Mouse (Mus musculus) ES-E14 (cell line): ENCODE data around the gene Nfe2l1. TPM values are rescaled to one million over a fixed set of nuclear protein-coding genes. Genes with fewer than 3 reads are reported as not detected.
A peak's percentile ranks its signal among the peaks of the same experiment; 100 is the strongest.

ENCODE experiments used
- DNase-seq: peaks from one replicate; pipeline ENCODE4 v3.0.0-alpha.2; 2013; ENCODE audit warnings: low read depth, low spot score
- H3K27ac ChIP-seq: 2 replicates; pipeline ENCODE4 v1.5.1; 2012; ENCODE audit warnings: low read depth, mild to moderate bottlenecking, low read length, moderate library complexity, mixed read lengths; ENCODE audit not compliant: poor library complexity, insufficient read depth, severe bottlenecking
- H3K36me3 ChIP-seq: 2 replicates; pipeline ENCODE4 v1.6.1; 2012; ENCODE audit warnings: mild to moderate bottlenecking, low read length, moderate library complexity, mixed read lengths; ENCODE audit not compliant: control insufficient read depth, poor library complexity, insufficient read depth, severe bottlenecking
- H3K4me1 ChIP-seq, 2 experiments: fragments of 150-350 bp in 1 of 2; sonication (generic) in 1 of 2; 2 replicates each; pipeline ENCODE4 v1.6.1; 2012; ENCODE audit warnings: low read length in 2 of 2, mild to moderate bottlenecking in 1 of 2, mixed read lengths in 1 of 2; ENCODE audit not compliant: control insufficient read depth in 2 of 2, insufficient read depth in 2 of 2, poor library complexity in 1 of 2
- H3K4me3 ChIP-seq, 2 experiments: fragments of 150-350 bp in 1 of 2; sonication (generic) in 1 of 2; 2 replicates each; pipeline ENCODE4 v1.5.1; 2012; ENCODE audit warnings: low read length in 2 of 2, low read depth in 1 of 2, mild to moderate bottlenecking in 1 of 2, mixed read lengths in 1 of 2; ENCODE audit not compliant: insufficient read depth in 1 of 2, poor library complexity in 1 of 2, severe bottlenecking in 1 of 2
- H3K9ac ChIP-seq: 2 replicates; pipeline ENCODE4 v1.6.1; 2012; ENCODE audit warnings: low read depth, mild to moderate bottlenecking, low read length, mixed read lengths; ENCODE audit not compliant: poor library complexity, insufficient read depth, severe bottlenecking
- H3K9me3 ChIP-seq: fragments of 150-350 bp; sonication (generic); 2 replicates; pipeline ENCODE4 v1.6.1; 2012; ENCODE audit warnings: low read depth, mild to moderate bottlenecking, low read length; ENCODE audit not compliant: control insufficient read depth, insufficient read depth
- CHD2 ChIP-seq: IDR thresholded peaks from 2 replicates; pipeline ENCODE4 v1.6.1; 2014; ENCODE audit warnings: mild to moderate bottlenecking, low read depth, low read length, inconsistent platforms
- HCFC1 ChIP-seq: IDR thresholded peaks from 2 replicates; pipeline ENCODE4 v1.6.1; 2012; ENCODE audit warnings: low read length, inconsistent platforms, borderline replicate concordance; ENCODE audit not compliant: insufficient read depth
- MAFK ChIP-seq: IDR thresholded peaks from 2 replicates; pipeline ENCODE4 v1.6.1; 2014; ENCODE audit warnings: mild to moderate bottlenecking, low read depth, low read length, inconsistent platforms; ENCODE audit not compliant: insufficient read depth
- ZC3H11A ChIP-seq: IDR thresholded peaks from 2 replicates; pipeline ENCODE4 v1.6.1; 2012; ENCODE audit warnings: low read depth, mild to moderate bottlenecking, inconsistent platforms, low read length, borderline replicate concordance
- ZNF384 ChIP-seq: IDR thresholded peaks from 2 replicates; pipeline ENCODE4 v1.6.1; 2012; ENCODE audit warnings: low read depth, low read length, inconsistent platforms
- in situ Hi-C, 2 experiments: fragments of 600-800 bp; cut with MboI; formaldehyde crosslinking; loops; one replicate each; pipeline ENCODE4 v1.15.1; 2025; ENCODE audit warnings: low sequenced_read_pairs in 2 of 2, inconsistent platforms in 1 of 2; ENCODE audit not compliant: unreplicated experiment in 2 of 2
- total RNA-seq: library from RNA; depleted of rRNA; stranded (reverse); fragments of 300-350 nt; gene quantifications from 2 replicates; pipeline ENCODE4 v1.2.3, GENCODE M21; 2012

The Nfe2l1 gene
- total RNA-seq, 1 experiment, result 166 TPM

DNA sequence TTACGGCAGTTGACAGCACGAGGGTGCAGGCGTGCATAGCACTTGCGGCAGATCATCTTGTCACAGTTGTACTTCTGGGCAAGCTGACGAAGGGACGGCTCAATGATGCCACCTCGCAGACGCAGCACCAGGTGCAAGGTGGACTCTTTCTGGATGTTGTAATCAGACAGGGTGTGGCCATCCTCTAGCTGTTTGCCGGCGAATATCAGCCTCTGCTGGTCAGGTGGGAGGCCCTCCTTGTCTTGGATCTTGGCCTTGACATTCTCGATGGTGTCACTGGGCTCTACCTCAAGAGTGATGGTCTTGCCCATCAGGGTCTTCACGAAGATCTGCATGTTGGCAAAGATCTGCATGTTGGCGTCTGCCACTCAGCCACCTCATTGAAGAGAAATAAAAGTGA, 34.3 kb downstream of the Nfe2l1 start:
- in situ Hi-C loops, result no loop called here
- no peak for DNase-seq
- peaks cover 19% of the 10 kb centered on the region for H3K36me3 ChIP-seq

DNA sequence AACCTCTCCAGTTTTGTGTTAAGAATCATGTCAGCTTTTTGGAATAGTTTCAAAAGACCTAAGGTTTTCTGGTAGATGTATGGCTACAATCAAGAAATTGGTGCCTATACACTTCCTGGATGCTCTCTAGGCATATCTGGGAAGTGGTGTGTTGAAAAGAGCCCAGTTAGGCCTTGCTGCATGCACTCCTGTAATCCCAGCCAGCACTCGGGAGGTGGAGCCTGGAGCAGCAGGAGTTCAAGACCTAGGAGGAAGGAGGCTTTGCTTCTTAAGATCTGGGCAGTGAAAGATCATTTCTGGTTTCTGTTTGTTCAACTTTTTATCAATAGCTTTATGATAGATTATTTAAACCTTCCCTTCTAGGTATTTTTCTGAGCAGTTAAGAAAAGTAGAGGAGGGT, 39.1 kb downstream of the Nfe2l1 start:
- peak overlapping the region; percentile 33; the same call in 1 of the 2 replicates for H3K27ac ChIP-seq
- H3K9ac ChIP-seq, result peak overlapping the region; percentile 43; the same call in 1 of the 2 replicates
- peaks cover 5% of the 10 kb centered on the region for H3K36me3 ChIP-seq
- no peaks in the 10 kb centered on the region for H3K9me3 ChIP-seq
- H3K4me1 ChIP-seq, result peaks cover 8 to 22% of the 10 kb centered on the region in 2 experiments
- no peak for DNase-seq
- H3K4me3 ChIP-seq, result peak overlapping the region; percentile 96 to 99
- no peak for TF ChIP-seq ZC3H11A
- TF ChIP-seq ZNF384, result no peak
- TF ChIP-seq MAFK, result no peak
- TF ChIP-seq HCFC1, result no peak
- TF ChIP-seq CHD2, result no peak
- in situ Hi-C loops, result no loop called here

More for the DNA sequence above, 34.3 kb downstream of the Nfe2l1 start:
- no peaks in the 10 kb centered on the region for H3K9me3 ChIP-seq
- H3K4me1 ChIP-seq, result peaks cover 13 to 14% of the 10 kb centered on the region in 2 experiments; a peak in 3 of 4 replicates
- H3K27ac ChIP-seq, result peak overlapping the region; percentile 50
- TF ChIP-seq HCFC1 (no peak), CHD2 (no peak), ZC3H11A (no peak), MAFK (no peak)
- no peak overlapping the region for H3K9ac ChIP-seq
- peak overlapping the region in 1 of 2 experiments; percentile 31; a peak in 2 of 4 replicates for H3K4me3 ChIP-seq

DNA sequence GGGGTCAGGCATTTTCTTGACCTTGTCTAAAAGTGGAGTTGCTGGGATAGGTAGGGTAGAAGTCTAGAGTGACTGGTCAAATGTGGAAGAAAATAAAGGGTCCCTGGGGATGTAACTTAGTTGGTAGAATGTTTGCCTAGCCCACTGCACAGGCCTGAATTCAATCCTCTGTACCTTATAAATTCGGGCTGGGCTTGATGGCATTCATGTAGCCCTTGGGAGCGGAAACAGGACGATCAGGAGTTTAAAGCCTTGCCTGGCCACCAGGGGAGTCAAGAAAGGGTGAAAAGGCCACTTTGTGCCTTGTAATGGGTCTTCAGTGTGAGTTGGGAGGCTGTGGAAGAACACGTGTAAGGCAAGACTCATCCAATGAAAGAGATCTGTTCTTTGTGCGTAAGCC, 39.8 kb downstream of the Nfe2l1 start:
- Histone ChIP-seq H3K9me3 (no peaks in the 10 kb centered on the region), H3K9ac (peak overlapping the region; percentile 99), H3K4me1 (peaks cover 3 to 20% of the 10 kb centered on the region in 2 experiments; a peak in 3 of 4 replicates), H3K27ac (peak overlapping the region; percentile 97; the same call in 1 of the 2 replicates), H3K36me3 (no peaks in the 10 kb centered on the region; the same call in 1 of the 2 replicates), H3K4me3 (peak overlapping the region; percentile 96 to 99)
- no peak for DNase-seq
- in situ Hi-C loops, result no loop called here
- TF ChIP-seq MAFK (no peak), CHD2 (no peak), ZC3H11A (no peak), HCFC1 (no peak), ZNF384 (no peak)

DNA sequence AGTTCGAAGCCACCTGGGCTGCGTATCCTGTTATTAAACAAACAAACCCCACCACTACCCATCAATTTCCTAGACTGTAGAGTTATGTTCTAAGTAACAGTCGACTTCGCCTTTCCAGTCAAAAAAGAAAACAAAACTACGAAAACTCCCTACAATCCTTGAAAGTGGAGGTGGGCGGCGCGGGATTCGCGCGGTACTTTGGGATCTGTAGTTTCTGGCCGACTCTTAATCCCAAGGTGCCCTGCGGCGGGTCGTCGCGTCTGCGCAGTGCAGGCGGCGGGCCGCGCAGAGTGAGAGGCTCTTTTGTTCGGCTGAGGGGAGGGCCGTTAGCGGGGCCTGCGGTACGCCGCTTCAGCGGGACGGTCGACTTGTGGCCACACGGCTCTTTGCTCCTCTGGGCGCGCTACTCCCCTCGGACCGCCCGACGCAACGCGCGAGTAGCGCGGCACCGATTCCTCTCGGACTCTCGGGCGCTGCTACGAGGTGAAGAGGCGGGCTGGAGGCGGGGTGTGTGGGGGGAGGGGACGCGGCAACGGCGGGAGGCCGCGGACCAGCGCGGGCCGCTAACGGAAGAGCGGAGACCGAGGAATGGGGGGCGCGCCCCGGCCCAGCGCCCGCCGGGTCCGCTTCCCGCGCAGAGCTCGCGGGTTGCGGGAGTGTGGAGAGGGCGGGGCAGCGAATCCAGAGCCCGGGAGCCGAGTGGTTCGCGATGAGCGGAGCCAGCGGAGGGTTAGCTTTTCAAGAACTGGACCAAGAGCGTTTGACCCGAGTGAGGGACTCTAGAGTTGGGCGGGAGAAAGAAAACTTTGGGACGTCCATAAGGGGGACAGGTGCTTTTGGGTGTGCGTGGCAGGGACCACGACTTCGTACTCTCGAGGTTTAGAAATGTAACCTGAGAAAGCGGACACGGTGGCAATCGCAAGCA, 40.6 kb downstream of the Nfe2l1 start, which contains the start of gene Cbx1:
TSS of gene Cbx1 (plus strand) at position 257 of the 925 bp plus-strand sequence.
- in situ Hi-C loops, result no loop called here
- no peaks in the 10 kb centered on the region for H3K9me3 ChIP-seq
- peak within 1 kb of the TSS; percentile 99 for H3K9ac ChIP-seq
- H3K36me3 ChIP-seq, result no peaks in the 10 kb centered on the region; the same call in 1 of the 2 replicates
- H3K27ac ChIP-seq, result peak within 1 kb of the TSS; percentile 97
- peak; percentile 90 for DNase-seq
- TF ChIP-seq MAFK, result no peak
- TF ChIP-seq ZNF384, result no peak
- peak; percentile 90 for TF ChIP-seq HCFC1
- TF ChIP-seq CHD2, result no peak; the same call in none of the 2 replicates
- TF ChIP-seq ZC3H11A, result no peak
- H3K4me1 ChIP-seq, result peaks cover 3 to 17% of the 10 kb centered on the region in 2 experiments
- peak within 1 kb of the TSS; percentile 96 to 99 for H3K4me3 ChIP-seq
